Mouse (Mus musculus) neural tube, embryonic 11.5 days (tissue): ENCODE data around the gene Cxcl15. TPM values are rescaled to one million over a fixed set of nuclear protein-coding genes. Genes with fewer than 3 reads are reported as not detected.

Experiments
- ATAC-seq: fragments of 200-750 bp; cut with Nextera tagmentation; 2 replicates; pipeline ENCODE4 v1.8.0; 2017; ENCODE audit warnings: moderate number of reproducible peaks, mild to moderate bottlenecking, moderate TSS enrichment, moderate library complexity; ENCODE audit not compliant: insufficient read depth, low FRiP score, low TSS enrichment
- DNase-seq: peaks from one replicate; pipeline ENCODE4 v3.0.0-alpha.2; 2015; ENCODE audit warnings: low spot score
- H3K27ac ChIP-seq: fragments of 300-500 bp; sonication (generic); 2 replicates; pipeline ENCODE4 v1.5.1; 2014; ENCODE audit warnings: low read depth, mild to moderate bottlenecking, low read length
- H3K27me3 ChIP-seq: fragments of 300-500 bp; sonication (generic); 2 replicates; pipeline ENCODE4 v1.6.1; 2014; ENCODE audit warnings: mild to moderate bottlenecking, low read length, mixed read lengths; ENCODE audit not compliant: control insufficient read depth, insufficient read depth
- H3K36me3 ChIP-seq: fragments of 300-500 bp; sonication (generic); 2 replicates; pipeline ENCODE4 v1.6.1; 2014; ENCODE audit warnings: mild to moderate bottlenecking, low read length, moderate library complexity, mixed read lengths; ENCODE audit not compliant: control insufficient read depth, insufficient read depth
- H3K4me1 ChIP-seq: fragments of 300-500 bp; sonication (generic); 2 replicates; pipeline ENCODE4 v1.6.1; 2014; ENCODE audit warnings: low read length, mixed read lengths; ENCODE audit not compliant: control insufficient read depth, insufficient read depth
- H3K4me2 ChIP-seq: fragments of 300-500 bp; sonication (generic); 2 replicates; pipeline ENCODE4 v1.6.1; 2014; ENCODE audit warnings: low read depth, mild to moderate bottlenecking, moderate library complexity
- H3K4me3 ChIP-seq: fragments of 300-500 bp; sonication (generic); 2 replicates; pipeline ENCODE4 v1.5.1; 2014; ENCODE audit warnings: low read depth, low read length
- H3K9ac ChIP-seq: fragments of 300-500 bp; sonication (generic); 2 replicates; pipeline ENCODE4 v1.6.1; 2014; ENCODE audit warnings: mild to moderate bottlenecking, low read length
- H3K9me3 ChIP-seq: fragments of 300-500 bp; sonication (generic); 2 replicates; pipeline ENCODE4 v1.6.1; 2016; ENCODE audit warnings: low read length; ENCODE audit not compliant: control insufficient read depth
- WGBS: fragments of 180-500 bp; shearing (Covaris S2); extraction: QIAGEN DNeasy Blood & Tissue Kit; methylation state at CpG from one replicate; pipeline ENCODE4 v1.1.7; 2014; 5-methylcytosine and 5-hydroxymethylcytosine counted together
- polyA plus RNA-seq: library from polyadenylated mRNA; unstranded; fragments of >200 nt; fragmentation: Nextera tagmentation; extraction: Ambion mirVana; gene quantifications from 2 replicates; pipeline ENCODE4 v1.2.1, GENCODE M21; 2014

Cxcl15 gene
- polyA plus RNA-seq: 0.38 TPM in 1 of 2 replicates, not detected in the other

- Histone ChIP-seq H3K36me3 (no peaks in the 10 kb centered on the region), H3K9ac (no peak within 1 kb of the TSS), H3K9me3 (no peaks in the 10 kb centered on the region), H3K27ac (no peak within 1 kb of the TSS), H3K4me1 (no peaks in the 10 kb centered on the region), H3K4me2 (no peak within 1 kb of the TSS), H3K4me3 (no peak within 1 kb of the TSS), H3K27me3 (no peaks in the 10 kb centered on the region)
- WGBS: 71% methylated on average over 5 of the region's 5 CpGs
- no peak for ATAC-seq
- DNase-seq: no peak
Observed at GRCm38 (mm10) chr5:90794195-90794625, at the start of gene Cxcl15. Gene Cxcl15 (plus strand): TSS chr5:90794534.

- no peak for DNase-seq
- no peak for ATAC-seq
- Histone ChIP-seq H3K9me3 (no peaks in the 10 kb centered on the region), H3K9ac (no peak overlapping the region), H3K4me1 (no peaks in the 10 kb centered on the region), H3K4me2 (no peak overlapping the region), H3K36me3 (no peaks in the 10 kb centered on the region), H3K4me3 (no peak overlapping the region), H3K27ac (no peak overlapping the region), H3K27me3 (0 out of 2 replicates have a peak, but pooled peaks cover 3% of the 10 kb centered on the region)
- WGBS: 93% methylated on average over 1 of the region's 1 CpGs
Observed at GRCm38 (mm10) chr5:90753934-90754333, 40.4 kb upstream of the Cxcl15 start.

- Histone ChIP-seq H3K27ac (no peak overlapping the region), H3K36me3 (no peaks in the 10 kb centered on the region), H3K27me3 (0 out of 2 replicates have a peak, but pooled peaks cover 3% of the 10 kb centered on the region), H3K9ac (no peak overlapping the region), H3K4me2 (no peak overlapping the region), H3K4me3 (no peak overlapping the region), H3K4me1 (no peaks in the 10 kb centered on the region), H3K9me3 (no peaks in the 10 kb centered on the region)
- no peak for ATAC-seq
- DNase-seq: no peak
- WGBS: 50% methylated on average over 5 of the region's 5 CpGs
Observed at GRCm38 (mm10) chr5:90758020-90758605, 36.2 kb upstream of the Cxcl15 start.

GRCm38 (mm10) chr5:90759077-90760065, 35.0 kb upstream of the Cxcl15 start, which contains the start of gene Cxcl5:
Gene Cxcl5 (plus strand): TSS chr5:90759360.
- Histone ChIP-seq H3K27me3 (0 out of 2 replicates have a peak, but pooled peaks cover 3% of the 10 kb centered on the region), H3K4me3 (peak within 1 kb of the TSS; percentile 32), H3K4me1 (no peaks in the 10 kb centered on the region), H3K27ac (no peak within 1 kb of the TSS), H3K9me3 (no peaks in the 10 kb centered on the region), H3K9ac (0 out of 2 replicates have a peak within 1 kb of the TSS, but pooled peaks have one; percentile 2), H3K36me3 (no peaks in the 10 kb centered on the region), H3K4me2 (peak within 1 kb of the TSS; percentile 47)
- DNase-seq: peak; percentile 34
- 0 out of 2 replicates have a peak, but pooled peaks have one; percentile 43 for ATAC-seq
- WGBS: 5% methylated on average over 32 of the region's 32 CpGs

GRCm38 (mm10) chr5:90760303-90760702, 34.0 kb upstream of the Cxcl15 start:
- H3K4me2 ChIP-seq: no peak overlapping the region
- WGBS: 56% methylated on average over 4 of the region's 4 CpGs
- no peak for ATAC-seq

GRCm38 (mm10) chr5:90760844-90761243, 33.5 kb upstream of the Cxcl15 start:
- ATAC-seq: no peak
- H3K9me3 ChIP-seq: no peaks in the 10 kb centered on the region
- no peak overlapping the region for H3K4me3 ChIP-seq
- H3K27ac ChIP-seq: no peak overlapping the region
- no peaks in the 10 kb centered on the region for H3K36me3 ChIP-seq
- H3K27me3 ChIP-seq: 0 out of 2 replicates have a peak, but pooled peaks cover 3% of the 10 kb centered on the region
- H3K4me2 ChIP-seq: no peak overlapping the region
- H3K4me1 ChIP-seq: no peaks in the 10 kb centered on the region
- WGBS: 92% methylated on average over 2 of the region's 2 CpGs
- H3K9ac ChIP-seq: no peak overlapping the region
- no peak for DNase-seq

More at GRCm38 (mm10) chr5:90760303-90760702, 34.0 kb upstream of the Cxcl15 start:
- Histone ChIP-seq H3K4me3 (no peak overlapping the region), H3K27ac (no peak overlapping the region), H3K36me3 (no peaks in the 10 kb centered on the region), H3K4me1 (no peaks in the 10 kb centered on the region), H3K9ac (no peak overlapping the region), H3K9me3 (no peaks in the 10 kb centered on the region), H3K27me3 (0 out of 2 replicates have a peak, but pooled peaks cover 3% of the 10 kb centered on the region)
- DNase-seq: no peak

- Histone ChIP-seq H3K27me3 (0 out of 2 replicates have a peak, but pooled peaks cover 3% of the 10 kb centered on the region), H3K27ac (no peak overlapping the region), H3K4me3 (no peak overlapping the region), H3K36me3 (no peaks in the 10 kb centered on the region), H3K9me3 (no peaks in the 10 kb centered on the region), H3K4me2 (no peak overlapping the region), H3K9ac (no peak overlapping the region), H3K4me1 (no peaks in the 10 kb centered on the region)
- no peak for ATAC-seq
- 95% methylated on average over 3 of the region's 3 CpGs for WGBS
- DNase-seq: no peak
Observed at GRCm38 (mm10) chr5:90761834-90762233, 32.5 kb upstream of the Cxcl15 start.

- DNase-seq (no peak), ATAC-seq (no peak)
- H3K4me3 ChIP-seq: no peak overlapping the region
- no peaks in the 10 kb centered on the region for H3K36me3 ChIP-seq
- no peak overlapping the region for H3K4me2 ChIP-seq
- H3K9ac ChIP-seq: no peak overlapping the region
- H3K27me3 ChIP-seq: no peaks in the 10 kb centered on the region
- H3K27ac ChIP-seq: no peak overlapping the region
- no peaks in the 10 kb centered on the region for H3K9me3 ChIP-seq
- WGBS: 81% methylated on average over 12 of the region's 12 CpGs
- no peaks in the 10 kb centered on the region for H3K4me1 ChIP-seq
Observed at GRCm38 (mm10) chr5:90763912-90764665, 30.2 kb upstream of the Cxcl15 start.
